Mouse (Mus musculus) frontal cortex, postnatal 25 days (tissue): Measurements from ENCODE around the gene Casc1.
A peak's percentile ranks its signal among the peaks of the same experiment; 100 is the strongest.

Experiments
- DNase-seq, 2 experiments: peaks; one replicate each; pipeline ENCODE4 v3.0.0; 2022; ENCODE audit warnings: low spot score in 2 of 2

The Casc1 gene

GRCm38 (mm10) chr6:145204440-145204839 lies 6.4 kb downstream of the Casc1 start:
- DNase-seq: no peak

GRCm38 (mm10) chr6:145202432-145203125 lies 8.2 kb downstream of the Casc1 start:
- DNase-seq: no peak

GRCm38 (mm10) chr6:145197949-145198686 lies 12.7 kb downstream of the Casc1 start:
- DNase-seq: no peak

GRCm38 (mm10) chr6:145193446-145193845 lies 17.4 kb downstream of the Casc1 start:
- DNase-seq: no peak

- no peak for DNase-seq
These were observed 17.8 kb downstream of the Casc1 start for GRCm38 (mm10) chr6:145193038-145193437.

GRCm38 (mm10) chr6:145187093-145188088 lies 23.4 kb downstream of the Casc1 start:
- DNase-seq: peak in 1 of 2 experiments; percentile 26

- DNase-seq: no peak
These were observed 24.7 kb downstream of the Casc1 start for GRCm38 (mm10) chr6:145186096-145186495.

- DNase-seq: no peak
These were observed 28.8 kb downstream of the Casc1 start for GRCm38 (mm10) chr6:145182044-145182443.

- no peak for DNase-seq
These were observed 31.1 kb downstream of the Casc1 start for GRCm38 (mm10) chr6:145179665-145180064.

- DNase-seq: no peak
These were observed 34.3 kb downstream of the Casc1 start for GRCm38 (mm10) chr6:145176474-145176873.

GRCm38 (mm10) chr6:145175571-145175981 lies 35.2 kb downstream of the Casc1 start:
- DNase-seq: no peak

- DNase-seq: no peak
These were observed 37.0 kb downstream of the Casc1 start for GRCm38 (mm10) chr6:145173781-145174191.

- no peak for DNase-seq
These were observed 38.8 kb downstream of the Casc1 start for GRCm38 (mm10) chr6:145171892-145172606.

- DNase-seq: no peak
These were observed 50.2 kb downstream of the Casc1 start for GRCm38 (mm10) chr6:145160581-145160980.

- no peak for DNase-seq
These were observed 52.2 kb downstream of the Casc1 start for GRCm38 (mm10) chr6:145158619-145159018.

- DNase-seq: no peak
These were observed 61.8 kb downstream of the Casc1 start for GRCm38 (mm10) chr6:145149054-145149453.

GRCm38 (mm10) chr6:145147716-145148115 lies 63.1 kb downstream of the Casc1 start:
- DNase-seq: no peak

GRCm38 (mm10) chr6:145145173-145145572 lies 65.6 kb downstream of the Casc1 start:
- DNase-seq: no peak

GRCm38 (mm10) chr6:145141827-145142226 lies 69.0 kb downstream of the Casc1 start:
- no peak for DNase-seq

- no peak for DNase-seq
These were observed 70.1 kb downstream of the Casc1 start for GRCm38 (mm10) chr6:145140706-145141105.

GRCm38 (mm10) chr6:145139776-145140475 lies 70.9 kb downstream of the Casc1 start:
- DNase-seq: no peak
